Mouse (Mus musculus) pancreas, adult 10 weeks (tissue): ENCODE measurements around the gene Haao. TPM values are rescaled to one million over a fixed set of nuclear protein-coding genes. Genes with fewer than 3 reads are reported as not detected.

ENCODE experiments used
- polyA plus RNA-seq: library from polyadenylated mRNA; stranded (reverse); fragments of 350-450 nt; fragmentation: Illumina TruSeq; extraction: RNeasy Lipid Tissue Mini Kit (QIAGEN cat#74804); gene quantifications from one replicate; pipeline ENCODE4 v1.2.3, GENCODE M21; 2015; ENCODE audit warnings: low read depth, low replicate concordance; ENCODE audit not compliant: insufficient read depth

Gene Haao
- polyA plus RNA-seq = not detected

DNA sequence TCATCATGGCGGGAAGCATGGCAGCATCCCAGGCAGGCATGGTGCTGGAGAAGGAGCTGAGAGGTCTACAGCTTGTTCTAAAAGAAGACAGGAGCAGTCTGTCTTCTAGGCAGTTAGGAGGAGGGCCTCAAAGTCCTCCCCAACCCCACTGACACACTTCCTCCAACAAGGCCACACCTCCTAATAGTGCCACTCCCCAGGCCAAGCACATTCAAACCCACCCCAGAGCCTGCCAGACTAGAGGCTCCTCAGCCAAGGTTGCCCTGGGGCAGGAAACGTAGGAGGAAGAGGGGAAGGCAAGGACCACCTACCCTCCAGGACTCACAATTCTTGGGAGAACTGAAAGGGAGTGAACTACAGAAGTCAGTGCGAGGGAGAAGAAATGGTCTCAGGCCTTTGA, at the start of gene Haao:
Haao (minus strand) TSS at position 149 of the 400 bp plus-strand sequence.

Other genes with a start within 250 kb of the Haao start
- gene Kcng3, start 216.1 kb downstream of the Haao start, polyA plus RNA-seq = not detected
- 6.5 TPM for gene Mta3, start 141.8 kb downstream of the Haao start, polyA plus RNA-seq